Mouse (Mus musculus) MEL-GATA-1-ER (cell line): ENCODE results near the gene Grid1.

ENCODE experiments used
- DNase-seq: peaks from one replicate; pipeline ENCODE4 v3.0.0-alpha.2; 2012; ENCODE audit warnings: low read depth; ENCODE audit errors: extremely low read depth

The Grid1 gene

DNA sequence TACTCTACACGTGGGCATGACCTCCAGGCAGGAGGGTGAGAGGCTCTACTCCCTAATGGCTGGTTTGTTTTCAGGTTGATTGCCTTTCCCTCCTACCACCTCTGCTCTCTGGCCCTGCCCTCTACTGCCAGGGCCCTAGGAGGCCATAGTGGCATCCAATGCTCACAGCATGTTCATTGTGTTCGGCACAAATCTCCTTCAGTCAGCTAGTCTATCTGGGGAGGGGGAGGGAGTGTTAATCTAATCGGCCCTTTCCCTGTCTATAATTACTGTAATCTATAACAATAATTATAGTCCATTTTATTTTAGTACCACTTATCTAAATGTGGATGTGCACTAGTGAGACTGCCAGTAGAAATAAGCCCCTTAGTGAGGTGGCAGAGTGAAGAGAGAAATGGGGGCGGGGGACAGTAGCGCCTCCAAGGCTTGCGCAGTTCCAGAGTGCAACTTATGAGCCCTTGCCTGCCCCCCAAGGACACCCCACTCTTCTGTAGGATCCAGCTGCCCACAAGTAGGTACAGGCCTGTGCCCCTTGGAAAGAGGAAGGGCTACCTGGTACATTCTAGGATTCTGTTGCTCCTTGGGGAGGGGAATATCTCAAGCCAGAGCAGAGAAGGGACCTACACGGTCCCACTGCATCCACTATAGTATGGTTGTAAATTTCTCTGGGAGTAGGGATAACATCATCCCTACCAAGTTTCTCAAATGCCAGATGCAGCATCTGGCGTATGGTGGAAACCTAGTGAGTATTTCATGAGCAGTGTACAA is 545.5 kb downstream of the Grid1 start:
- DNase-seq: no peak

DNA sequence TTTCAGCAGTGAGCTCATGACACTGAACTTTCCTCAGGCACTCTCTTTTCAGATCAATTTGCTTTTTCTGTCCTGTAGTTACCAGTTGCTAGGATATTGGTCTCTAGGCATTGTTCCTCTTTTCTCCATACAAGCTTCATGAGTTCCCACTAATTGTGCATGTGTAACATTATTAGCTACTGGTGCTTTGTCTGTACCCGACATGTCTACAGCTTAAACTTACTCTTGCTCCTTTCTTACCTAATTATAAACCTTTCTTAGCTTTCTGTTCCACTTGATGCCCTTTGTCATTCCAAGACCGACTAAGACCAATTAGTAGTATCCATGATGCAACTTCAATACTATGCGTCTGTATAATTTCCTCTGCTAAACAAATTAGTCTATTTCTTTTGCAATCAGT is 554.5 kb downstream of the Grid1 start:
- no peak for DNase-seq

DNA sequence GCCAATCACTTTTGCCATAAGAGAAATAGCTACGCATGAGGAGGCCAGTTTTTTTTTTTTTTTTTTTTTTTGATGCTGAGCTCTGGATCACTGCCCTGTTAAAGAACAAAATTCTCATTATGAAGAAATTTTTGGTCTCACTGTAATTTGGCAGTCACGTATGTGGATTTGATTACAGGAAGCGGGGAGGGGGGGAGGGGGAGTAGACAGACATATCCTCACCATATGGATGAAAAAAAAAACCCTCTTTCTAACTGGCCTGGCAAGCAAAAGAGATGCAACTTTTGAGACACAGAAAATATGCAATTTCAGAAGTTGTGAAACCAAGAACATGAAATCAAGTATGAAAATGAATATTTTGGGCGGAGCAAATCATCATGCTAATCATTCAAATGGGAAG is 573.7 kb downstream of the Grid1 start:
- no peak for DNase-seq

DNA sequence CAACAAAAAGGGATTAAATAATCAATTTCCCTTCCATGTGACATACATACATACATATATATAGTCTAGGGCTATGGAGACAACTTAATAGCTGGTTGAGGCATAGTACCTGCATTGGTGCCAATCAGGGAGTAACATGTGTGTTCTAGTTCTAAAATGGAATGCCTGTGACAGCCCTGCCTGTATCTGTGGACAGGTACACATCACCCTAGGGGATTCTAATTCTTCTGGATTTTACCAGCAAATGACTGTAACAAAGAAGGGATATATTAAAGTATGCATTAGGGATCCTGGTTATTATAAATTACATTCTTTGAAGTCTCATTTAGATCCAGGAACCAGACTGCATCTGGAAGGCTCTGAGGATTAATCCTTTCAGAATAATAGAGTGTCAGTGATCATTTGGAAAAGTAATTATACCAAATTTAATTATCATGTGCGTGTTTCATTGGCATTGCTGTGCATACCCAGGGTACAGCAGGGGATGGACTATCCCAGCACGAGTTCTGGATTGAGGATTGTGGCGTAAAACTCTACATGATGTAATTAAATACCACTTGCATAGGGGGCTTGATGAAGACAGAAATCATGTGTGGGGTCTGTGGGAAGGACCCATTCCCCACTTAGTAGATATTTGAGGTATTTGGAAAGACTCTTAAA is 584.5 kb downstream of the Grid1 start:
- DNase-seq: no peak

DNA sequence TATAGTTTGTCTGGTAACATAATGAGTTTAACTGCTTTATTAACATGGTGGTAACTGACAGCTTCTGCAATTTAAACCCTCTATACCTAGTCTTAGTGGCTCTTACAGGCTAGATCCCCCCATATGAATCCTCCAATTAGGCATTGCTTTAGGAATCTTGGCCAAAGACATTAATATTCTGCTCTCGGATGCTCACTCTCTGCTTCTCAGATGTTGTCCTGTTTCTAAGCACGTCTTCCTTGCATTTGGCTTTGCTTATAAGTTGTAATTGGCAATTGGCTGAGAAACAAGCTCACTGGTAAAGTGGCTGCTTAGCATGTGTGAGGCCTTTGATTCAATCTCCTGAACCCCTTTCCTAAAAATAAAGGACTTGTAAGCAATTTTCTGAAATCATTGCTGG is 610.4 kb downstream of the Grid1 start:
- no peak for DNase-seq

DNA sequence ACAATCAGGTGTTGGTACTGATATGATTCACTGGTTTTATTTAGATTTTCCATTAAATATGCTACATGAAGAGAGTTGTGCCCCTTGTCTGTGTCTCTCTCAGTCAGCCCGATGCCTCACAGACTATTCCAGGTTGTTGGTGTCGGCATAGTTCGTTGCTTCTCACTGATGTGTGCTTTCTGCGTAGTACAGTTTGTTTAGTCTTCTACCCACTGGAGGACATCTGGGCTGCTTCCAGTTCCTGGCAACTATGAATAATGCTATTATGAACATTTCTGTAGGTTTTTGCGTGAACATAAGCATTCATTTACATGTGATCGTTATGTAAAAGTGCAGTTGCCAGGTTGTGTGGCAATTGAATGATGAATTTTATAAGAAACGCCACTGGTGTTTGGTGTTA is 633.8 kb downstream of the Grid1 start:
- DNase-seq: no peak

DNA sequence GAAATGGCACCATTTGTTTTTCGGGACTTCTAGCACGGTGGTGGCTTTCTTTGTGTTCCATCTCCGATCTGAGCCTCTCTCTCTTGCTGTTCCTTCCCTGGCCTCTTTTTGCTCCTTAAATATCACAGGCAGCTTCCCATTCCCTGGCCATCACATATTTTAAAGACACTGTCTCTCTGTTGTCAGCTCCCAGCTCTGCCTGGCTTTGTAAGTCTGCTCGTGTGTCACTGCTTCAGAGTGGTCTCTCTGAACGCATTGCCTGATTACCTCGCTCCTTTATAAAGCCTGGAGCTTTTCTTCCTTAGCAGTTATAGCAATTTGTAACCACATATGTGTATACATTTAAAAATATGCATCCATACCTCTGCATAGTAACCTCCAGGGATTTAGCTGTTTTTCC is 648.3 kb downstream of the Grid1 start:
- DNase-seq: no peak

DNA sequence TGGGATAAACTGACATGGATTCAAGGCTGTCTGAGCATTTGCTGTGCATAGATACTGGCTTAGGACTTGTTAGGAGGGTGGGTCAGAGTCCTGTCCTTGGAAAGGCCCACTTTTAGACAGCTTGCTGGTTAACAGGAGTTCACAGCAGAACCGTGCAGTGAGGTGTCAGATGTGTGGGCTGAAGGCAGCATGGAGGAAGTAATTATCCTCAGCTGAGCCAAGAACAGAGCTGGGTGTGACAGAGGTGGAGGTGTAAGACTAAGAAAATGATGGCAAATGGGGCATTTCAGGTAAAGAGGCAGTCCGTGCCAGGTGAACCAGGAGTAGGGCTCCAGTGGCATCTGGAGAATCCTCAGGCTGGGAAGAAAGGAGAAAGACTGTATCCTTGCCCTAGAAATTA is 666.1 kb downstream of the Grid1 start:
- DNase-seq: no peak

DNA sequence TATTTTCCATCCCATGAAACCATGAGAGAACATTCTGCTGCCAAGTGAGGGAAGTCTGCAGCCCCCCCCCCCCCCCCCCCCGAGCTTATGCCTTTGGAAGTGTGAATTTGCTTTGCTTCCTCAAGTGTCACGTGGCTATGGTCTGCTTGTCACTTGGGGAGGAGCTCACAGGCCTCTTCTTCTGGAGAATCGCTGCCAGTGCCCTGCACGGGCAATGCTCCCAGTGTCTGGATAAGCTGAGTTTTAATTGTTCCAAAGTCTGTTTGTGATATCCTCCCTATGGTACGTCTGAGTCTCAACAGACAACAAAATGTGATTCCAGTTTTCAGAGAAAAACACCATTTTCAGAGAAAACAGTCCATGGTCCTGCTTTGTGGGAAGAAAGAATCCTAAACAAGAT is 682.4 kb downstream of the Grid1 start:
- DNase-seq: no peak

DNA sequence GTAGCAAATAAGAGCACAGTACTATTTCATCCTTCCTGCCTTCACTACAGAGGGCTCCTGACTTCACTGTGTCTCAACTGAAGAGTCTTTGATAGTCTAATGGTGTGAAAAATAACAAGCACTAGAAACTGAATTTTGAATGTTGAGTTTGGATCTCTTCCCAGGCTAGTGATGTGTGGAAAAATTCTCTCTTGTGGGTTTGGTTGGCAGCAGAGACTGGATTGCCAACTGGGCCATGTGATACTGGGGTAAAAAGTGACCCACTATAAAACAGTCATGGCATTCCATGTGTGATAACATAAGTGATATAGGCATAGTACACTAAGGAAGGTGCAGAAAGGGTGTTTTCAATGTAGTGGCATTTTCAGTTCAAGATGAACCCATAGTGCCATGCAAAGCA is 699.5 kb downstream of the Grid1 start:
- no peak for DNase-seq

DNA sequence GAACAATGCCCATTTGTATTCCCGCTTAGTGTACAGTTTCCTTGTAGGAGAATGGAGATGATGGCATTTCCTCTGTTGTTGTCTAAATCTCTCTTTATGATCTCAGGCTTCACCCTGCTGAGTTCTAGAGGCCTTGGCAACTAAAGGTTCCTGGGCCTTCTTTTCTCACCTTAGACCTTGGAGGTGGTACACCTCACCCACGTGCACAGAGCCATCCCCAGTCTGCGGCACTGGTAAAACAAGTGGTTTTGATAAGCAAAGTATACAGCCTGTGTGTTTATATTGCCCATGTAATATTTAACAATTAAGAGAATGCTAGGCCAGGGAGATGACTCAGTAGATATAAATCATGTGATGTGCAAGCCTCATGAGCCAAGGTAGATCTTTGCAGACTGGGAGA is 718.9 kb downstream of the Grid1 start:
- DNase-seq: no peak

DNA sequence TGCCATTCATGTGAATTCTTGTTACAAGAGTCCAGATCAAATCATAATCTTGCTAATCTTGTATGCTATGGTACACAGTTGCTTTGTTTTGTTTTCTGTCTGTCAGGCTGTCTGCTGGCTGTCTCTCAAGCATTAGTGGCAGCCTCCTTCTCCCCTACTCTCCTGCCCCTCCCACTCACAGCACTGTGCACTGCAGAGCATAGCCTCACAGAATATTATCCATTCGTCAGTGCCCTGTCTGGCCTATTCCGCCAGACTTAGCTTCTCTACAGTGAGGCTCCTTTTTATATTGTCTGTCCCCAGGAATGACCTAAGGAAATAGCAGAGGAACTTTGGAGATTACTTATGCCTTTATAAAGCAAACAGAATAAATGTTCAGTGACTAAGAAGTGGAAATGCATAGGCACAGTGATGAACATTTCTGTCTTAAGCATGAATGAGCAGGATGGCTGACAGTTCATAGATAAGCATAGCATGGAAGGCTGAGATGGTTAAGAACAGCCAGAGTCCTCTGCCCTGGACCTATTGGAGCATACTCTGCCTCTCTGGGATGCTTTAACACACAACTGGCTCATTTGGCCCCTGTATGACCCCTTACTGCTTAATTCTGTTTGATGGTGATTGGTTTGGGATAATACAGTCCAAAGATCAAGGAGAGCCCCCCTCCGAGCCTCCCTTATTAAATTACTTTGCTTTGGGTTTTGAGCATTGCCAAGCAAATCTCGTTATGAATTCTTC is 721.5 kb downstream of the Grid1 start:
- DNase-seq: no peak

DNA sequence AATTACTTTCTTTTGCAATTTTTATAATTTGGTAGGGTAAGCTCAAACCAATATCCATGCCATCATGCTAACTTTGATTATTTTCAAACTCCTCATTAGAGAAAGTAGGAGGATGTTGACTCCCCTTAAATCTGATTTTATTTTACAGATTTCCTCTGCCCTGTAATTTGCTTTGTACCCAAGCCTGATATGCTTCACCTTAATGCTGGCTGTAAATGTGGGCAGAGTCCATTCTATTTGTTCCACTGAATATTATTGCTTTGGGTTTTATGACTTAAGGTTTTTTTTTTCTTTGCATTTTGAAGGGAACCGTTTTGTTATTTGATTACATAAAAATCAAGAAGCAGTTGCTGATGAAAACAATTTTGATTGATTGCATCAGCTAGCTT is 722.1 kb downstream of the Grid1 start:
- DNase-seq: no peak

DNA sequence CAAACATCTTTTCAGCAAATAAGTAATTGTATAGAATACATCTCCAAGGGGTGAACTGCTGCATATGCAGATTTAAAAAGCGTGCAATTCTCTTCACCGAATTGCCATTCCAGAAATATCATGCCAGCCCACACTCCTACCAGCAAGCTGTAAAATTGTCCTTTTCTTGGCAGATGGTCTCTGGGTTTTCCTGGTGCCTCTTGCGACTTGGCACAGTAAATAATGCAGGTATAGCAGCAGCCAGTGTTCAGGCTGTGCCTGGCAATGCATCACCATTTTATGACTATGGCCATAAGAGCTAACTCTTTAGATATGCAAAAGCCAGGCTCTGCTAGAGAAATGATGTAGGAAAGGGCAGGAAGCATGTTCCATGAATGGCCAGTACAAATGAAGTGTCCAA is 734.4 kb downstream of the Grid1 start:
- no peak for DNase-seq

DNA sequence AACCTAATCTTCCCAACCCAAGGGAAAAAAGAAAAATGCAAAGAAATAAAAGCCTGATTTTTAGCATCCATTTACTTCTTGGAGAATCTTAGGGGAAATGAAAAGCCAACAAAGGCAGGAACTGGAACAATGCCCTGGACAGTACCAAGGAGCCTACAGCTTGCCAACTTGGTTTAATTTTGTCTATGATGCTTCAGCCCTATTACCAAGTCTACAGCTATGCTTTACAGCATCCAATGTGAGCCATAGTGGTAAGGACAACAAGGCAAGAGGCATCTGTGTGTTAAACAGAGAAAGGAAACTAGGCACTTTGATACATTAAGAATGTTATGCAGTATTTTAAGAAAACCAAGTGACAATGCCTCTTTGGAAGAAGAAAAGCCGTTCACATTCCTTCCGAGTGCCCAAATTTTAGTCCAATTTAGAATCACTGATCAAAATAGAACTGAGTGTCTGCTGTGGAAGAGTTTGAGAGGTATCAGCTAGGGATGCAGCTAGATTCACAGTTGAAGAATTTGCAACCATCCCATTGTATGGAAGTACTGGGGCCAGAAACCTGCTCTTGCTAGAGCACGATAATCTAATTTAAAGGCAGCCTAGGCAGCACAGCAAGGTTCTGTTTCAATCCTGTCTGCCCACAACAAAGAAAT is 741.5 kb downstream of the Grid1 start:
- DNase-seq: no peak

DNA sequence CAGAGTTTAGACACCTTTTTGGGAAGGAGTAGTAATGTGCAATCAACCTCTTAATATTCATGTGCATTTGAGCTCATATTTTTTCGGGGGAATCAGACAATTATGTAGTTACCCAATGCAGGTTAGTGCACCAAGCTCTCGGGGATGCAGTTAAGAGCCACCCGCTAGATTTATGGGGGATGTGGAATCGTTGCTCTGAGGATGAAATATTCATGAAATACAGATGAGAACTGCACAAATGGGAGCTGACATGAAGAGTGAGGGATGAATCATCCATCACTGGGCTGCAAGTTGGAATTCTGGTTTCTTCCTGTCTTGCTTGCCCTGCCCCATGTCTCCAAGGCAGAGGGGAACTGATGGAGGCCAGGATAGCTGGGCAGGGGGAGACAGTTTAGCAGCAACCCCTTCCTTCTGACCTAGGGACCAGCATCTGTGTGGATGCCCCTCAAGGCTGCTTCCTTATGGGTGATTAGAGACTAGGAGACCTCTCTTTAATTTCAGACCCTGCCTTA is 753.1 kb downstream of the Grid1 start:
- no peak for DNase-seq

DNA sequence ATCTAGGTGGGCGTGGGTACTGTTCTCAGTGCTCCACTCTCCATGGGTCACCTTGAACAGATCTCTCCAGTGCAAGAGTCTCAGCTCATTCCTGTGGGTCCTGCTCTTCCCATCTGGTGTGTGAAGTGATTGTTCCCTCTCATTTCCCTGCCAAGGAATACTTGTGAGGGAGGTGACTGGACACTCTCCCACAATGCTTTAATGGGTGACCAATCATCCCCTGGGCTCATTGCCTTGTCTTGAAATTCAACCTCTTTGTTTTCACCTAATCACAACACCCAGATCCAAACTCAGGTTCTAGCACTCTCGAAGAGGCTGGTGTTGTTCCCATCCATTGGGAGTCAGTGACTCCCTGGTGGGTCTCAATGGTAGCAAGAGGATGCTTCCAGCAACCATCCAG is 754.6 kb downstream of the Grid1 start:
- no peak for DNase-seq

DNA sequence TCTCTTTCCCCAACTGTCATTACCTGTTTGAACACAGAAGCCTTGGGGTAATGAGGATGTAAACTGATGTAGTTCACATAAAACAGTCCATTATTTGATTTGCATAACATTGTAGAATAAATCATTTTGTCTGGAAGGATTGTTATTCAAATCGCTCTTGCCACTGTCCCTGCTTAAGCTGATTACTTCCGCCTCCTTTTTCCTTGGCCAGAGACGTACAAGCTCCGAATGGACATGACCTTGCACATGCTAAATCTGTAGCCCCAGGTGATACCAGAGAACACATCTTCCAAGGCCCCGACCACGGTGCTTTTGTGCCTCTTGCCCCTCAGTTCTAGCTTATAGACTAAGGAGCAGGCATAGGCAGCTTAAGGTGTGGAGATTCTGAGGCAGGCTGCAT is 755.4 kb downstream of the Grid1 start:
- no peak for DNase-seq

DNA sequence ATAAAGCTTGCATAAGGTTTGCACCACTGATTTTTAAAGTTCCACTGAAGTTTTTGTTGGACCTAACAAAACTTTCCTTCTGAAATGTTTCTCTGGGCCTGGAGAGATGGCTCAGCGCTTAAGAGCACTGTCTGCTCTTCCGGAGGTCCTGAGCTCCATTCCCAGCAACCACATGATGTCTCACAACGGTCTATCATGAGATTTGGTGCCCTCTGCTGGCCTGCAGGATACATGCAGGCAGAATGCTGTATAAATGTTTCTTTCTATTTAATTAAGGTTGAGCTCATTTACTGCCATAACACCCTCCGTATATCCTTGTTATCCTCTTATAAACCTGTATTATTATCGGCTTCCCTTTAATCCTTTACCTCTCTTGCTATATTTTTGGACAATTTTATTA is 805.8 kb downstream of the Grid1 start:
- no peak for DNase-seq
